ENCODE assay signal across 31 mouse cellular contexts in the genomic region with DNA sequence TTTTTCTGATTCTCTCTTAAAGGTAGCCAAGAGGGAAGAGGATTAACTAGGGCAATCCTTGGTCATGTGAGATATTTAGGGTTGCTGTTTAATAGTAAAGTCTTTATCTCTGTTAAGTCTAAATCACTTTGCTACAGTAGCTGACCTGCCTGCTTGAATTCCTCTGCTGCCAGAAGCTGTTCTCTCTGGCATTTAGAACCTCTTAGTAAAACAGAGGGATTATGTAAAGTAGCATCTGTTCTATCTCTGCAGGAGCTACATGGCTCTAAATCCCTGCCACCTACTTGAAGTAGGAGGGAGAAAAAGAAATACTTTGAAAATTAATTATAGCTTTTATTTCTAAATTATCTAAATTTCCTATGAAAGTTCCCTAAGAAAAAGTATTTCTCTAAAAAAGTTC. TPM values are rescaled to one million over a fixed set of nuclear protein-coding genes. Genes with fewer than 3 reads are reported as not detected.
"Had no signal": no experiment of that assay in that cellular context is flagged by ENCODE, and none has a peak within 500 bp of the region (broad histone marks: within the 10 kb centered on the region; RNA-seq: fewer than 3 reads in every experiment).

No protein-coding gene starts in this region.

- DNase-seq: heart, postnatal 10 days; heart, postnatal 14 days; heart, postnatal 36 days; heart, postnatal 4 days; kidney, adult 11 months; kidney, adult 18-20 months; kidney, adult 2 months; kidney, adult 8-10 months; kidney, adult 9 months; kidney, postnatal 10 days; kidney, postnatal 14 days; kidney, postnatal 25 days; kidney, postnatal 36 days; kidney, postnatal 4 days; layer of hippocampus, adult 9-11 months; layer of hippocampus, postnatal 36 days had no signal

- ATAC-seq: hindbrain, embryonic 16.5 days; hindbrain, postnatal 0 days; inflammation-experienced regulatory T-cells, adult 6 months; intestine, embryonic 15.5 days; intestine, embryonic 16.5 days; intestine, postnatal 0 days had no signal

RNA-seq across cellular contexts. Expression of gene Vmn1r224, which starts 25.3 kb away (rescaled TPM):
- total RNA-seq: heart, postnatal 10 days; heart, postnatal 14 days; heart, postnatal 25 days; heart, postnatal 36 days; heart, postnatal 4 days; hematopoietic stem cell, adult 5-6 weeks; hindbrain, postnatal 0 days; layer of hippocampus, adult 18-20 months; layer of hippocampus, adult 2 months; layer of hippocampus, adult 8-10 months; layer of hippocampus, postnatal 10 days; layer of hippocampus, postnatal 14 days; layer of hippocampus, postnatal 25 days; layer of hippocampus, postnatal 36 days; left cerebral cortex, adult 18-20 months had no signal

RNA-seq across cellular contexts. Expression of gene Vmn2r108, which starts 41.9 kb away (rescaled TPM):
- total RNA-seq: heart, postnatal 10 days; heart, postnatal 14 days; heart, postnatal 25 days; heart, postnatal 36 days; heart, postnatal 4 days; hematopoietic stem cell, adult 5-6 weeks; hindbrain, postnatal 0 days; layer of hippocampus, adult 18-20 months; layer of hippocampus, postnatal 25 days; left cerebral cortex, adult 18-20 months had no signal

RNA-seq across cellular contexts. Expression of gene Vmn1r225, which starts 58.7 kb away (rescaled TPM):
- total RNA-seq: heart, postnatal 10 days; heart, postnatal 14 days; heart, postnatal 25 days; heart, postnatal 36 days; heart, postnatal 4 days; hematopoietic stem cell, adult 5-6 weeks; hindbrain, postnatal 0 days; layer of hippocampus, adult 18-20 months; layer of hippocampus, adult 2 months; layer of hippocampus, adult 8-10 months; layer of hippocampus, postnatal 10 days; layer of hippocampus, postnatal 14 days; layer of hippocampus, postnatal 25 days; layer of hippocampus, postnatal 36 days; left cerebral cortex, adult 18-20 months had no signal
